Mouse (Mus musculus) megakaryocyte, embryonic 14.5 days (primary cell): ENCODE results near the gene Gm20388.

ENCODE experiments used
- FLI1 ChIP-seq: IDR thresholded peaks from 2 replicates; pipeline ENCODE4 v1.6.1; 2012; ENCODE audit warnings: low read length, inconsistent platforms, mixed read lengths
- GATA1 ChIP-seq: IDR thresholded peaks from 3 replicates; pipeline ENCODE4 v1.6.1; 2012; ENCODE audit warnings: mixed read lengths, low read length, inconsistent platforms, borderline replicate concordance

DNA sequence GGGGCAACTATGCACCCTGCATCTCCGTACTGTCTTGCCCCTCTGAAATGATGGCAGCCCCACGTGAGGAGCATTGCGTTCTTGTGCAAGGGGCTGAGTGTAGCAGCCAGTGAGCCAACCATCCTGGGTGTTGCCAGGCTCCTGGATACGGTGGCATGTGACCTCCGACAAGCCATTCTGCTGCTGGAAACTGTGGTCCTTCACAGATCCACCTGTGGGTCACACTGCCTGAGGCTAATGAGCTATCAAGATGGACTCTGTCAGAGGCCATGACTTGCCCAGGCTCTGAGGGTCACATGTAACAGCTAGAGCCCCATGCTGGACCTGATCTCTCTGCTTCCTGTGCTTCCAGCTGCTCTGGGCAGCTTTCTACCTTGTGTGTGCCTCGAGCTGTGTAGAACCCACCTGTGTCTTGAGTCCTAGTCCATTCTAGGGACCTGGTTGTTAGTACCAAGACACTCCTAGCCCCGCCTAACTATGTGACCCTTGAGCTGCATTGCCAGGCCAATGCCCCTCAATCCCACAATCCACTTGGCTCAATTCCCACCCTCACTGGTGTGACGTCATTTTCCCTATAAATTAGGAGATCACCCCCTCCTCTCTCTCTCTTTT lies 3506.4 kb downstream of the Gm20388 start:
- TF ChIP-seq GATA1, result no peak
- no peak for TF ChIP-seq FLI1
